Mouse (Mus musculus): ENCODE measurements at regions not wholly inside any gene's neighbourhood (a gene's known extent, or its start where the extent isn't known, plus 50 kb on each side); places are given as distances from the start of the nearest gene placed in this dataset.

GRCm38 (mm10) chr15:38569011-38569640 lies 1143.8 kb downstream of the 4930447A16Rik start:
- no peak for DNase-seq

- no peak for DNase-seq
Observed at GRCm38 (mm10) chr15:38570144-38570543, 1144.8 kb downstream of the 4930447A16Rik start.

GRCm38 (mm10) chr15:38570735-38571134 lies 1145.4 kb downstream of the 4930447A16Rik start:
- no peak for DNase-seq

- DNase-seq, result no peak
Observed at GRCm38 (mm10) chr15:38572652-38573051, 1147.3 kb downstream of the 4930447A16Rik start.

GRCm38 (mm10) chr15:38574447-38574846 lies 1149.1 kb downstream of the 4930447A16Rik start:
- no peak for DNase-seq

GRCm38 (mm10) chr15:38575254-38575653 lies 1149.9 kb downstream of the 4930447A16Rik start:
- no peak for DNase-seq

- no peak for DNase-seq
Observed at GRCm38 (mm10) chr15:38577691-38578090, 1152.3 kb downstream of the 4930447A16Rik start.

GRCm38 (mm10) chr15:38579481-38579880 lies 1154.1 kb downstream of the 4930447A16Rik start:
- DNase-seq, result no peak

- no peak for DNase-seq
Observed at GRCm38 (mm10) chr15:38583500-38583899, 1158.1 kb downstream of the 4930447A16Rik start.

- DNase-seq, result no peak
Observed at GRCm38 (mm10) chr15:38584425-38584824, 1159.1 kb downstream of the 4930447A16Rik start.

GRCm38 (mm10) chr15:38585610-38586009 lies 1160.3 kb downstream of the 4930447A16Rik start:
- peak; percentile 44 for DNase-seq

- no peak for DNase-seq
Observed at GRCm38 (mm10) chr15:38586594-38586993, 1161.2 kb downstream of the 4930447A16Rik start.

- DNase-seq, result no peak
Observed at GRCm38 (mm10) chr15:38588268-38588667, 1162.9 kb downstream of the 4930447A16Rik start.

- DNase-seq, result no peak
Observed at GRCm38 (mm10) chr15:38589010-38589409, 1163.7 kb downstream of the 4930447A16Rik start.

- no peak for DNase-seq
Observed at GRCm38 (mm10) chr15:38589675-38590074, 1164.3 kb downstream of the 4930447A16Rik start.

GRCm38 (mm10) chr15:38594095-38594494 lies 1168.7 kb downstream of the 4930447A16Rik start:
- no peak for DNase-seq

GRCm38 (mm10) chr15:38594747-38595146 lies 1169.4 kb downstream of the 4930447A16Rik start:
- no peak for DNase-seq

GRCm38 (mm10) chr15:38595820-38596219 lies 1170.5 kb downstream of the 4930447A16Rik start:
- DNase-seq, result no peak

- no peak for DNase-seq
Observed at GRCm38 (mm10) chr15:38597458-38597857, 1172.1 kb downstream of the 4930447A16Rik start.

- DNase-seq, result no peak
Observed at GRCm38 (mm10) chr15:38601436-38601835, 1176.1 kb downstream of the 4930447A16Rik start.

GRCm38 (mm10) chr15:38602187-38602870 lies 1177.0 kb downstream of the 4930447A16Rik start:
- peak; percentile 12 for DNase-seq

- no peak for DNase-seq
Observed at GRCm38 (mm10) chr15:38603918-38604317, 1178.6 kb downstream of the 4930447A16Rik start.

GRCm38 (mm10) chr15:38607368-38607767 lies 1182.0 kb downstream of the 4930447A16Rik start:
- DNase-seq, result no peak

- no peak for DNase-seq
Observed at GRCm38 (mm10) chr15:38608207-38608870, 1183.0 kb downstream of the 4930447A16Rik start.

All from cerebellum, adult 11-12 months (tissue).